Mouse (Mus musculus) heart, embryonic 14.5 days (tissue): Measurements from ENCODE around the gene Zfp800. TPM values are rescaled to one million over a fixed set of nuclear protein-coding genes. Genes with fewer than 3 reads are reported as not detected.

Source experiments
- ATAC-seq: fragments of 200-750 bp; cut with Nextera tagmentation; 2 replicates; pipeline ENCODE4 v1.8.0; 2017; ENCODE audit warnings: low read depth, moderate TSS enrichment; ENCODE audit not compliant: insufficient number of reproducible peaks, insufficient read depth, low FRiP score
- H3K27ac ChIP-seq, 2 experiments: fragments of 200-500 bp in 1 of 2; fragments of 300-500 bp in 1 of 2; sonication (generic) in 1 of 2; replicated peaks in 1 of 2; 2 replicates each; pipeline ENCODE4 v1.5.1; 2012 to 2014; ENCODE audit warnings: low read depth in 2 of 2, low read length in 2 of 2, control low read depth in 1 of 2, mild to moderate bottlenecking in 1 of 2, mixed read lengths in 1 of 2; ENCODE audit not compliant: control insufficient read depth in 1 of 2, insufficient read depth in 1 of 2
- H3K27me3 ChIP-seq: fragments of 300-500 bp; sonication (generic); 2 replicates; pipeline ENCODE4 v1.6.1; 2014; ENCODE audit warnings: mild to moderate bottlenecking, low read length, control low read depth; ENCODE audit not compliant: control insufficient read depth, insufficient read depth
- H3K36me3 ChIP-seq: fragments of 300-500 bp; sonication (generic); 2 replicates; pipeline ENCODE4 v1.6.1; 2014; ENCODE audit warnings: mild to moderate bottlenecking, control low read depth, low read length, mixed read lengths; ENCODE audit not compliant: control insufficient read depth, insufficient read depth
- H3K4me1 ChIP-seq, 2 experiments: fragments of 200-500 bp in 1 of 2; fragments of 300-500 bp in 1 of 2; sonication (generic) in 1 of 2; 2 replicates each; pipeline ENCODE4 v1.6.1; 2012 to 2014; ENCODE audit warnings: low read length in 2 of 2, control low read depth in 1 of 2, mixed read lengths in 1 of 2; ENCODE audit not compliant: control insufficient read depth in 2 of 2, insufficient read depth in 2 of 2
- H3K4me2 ChIP-seq: fragments of 300-500 bp; sonication (generic); 2 replicates; pipeline ENCODE4 v1.6.1; 2014; ENCODE audit warnings: mild to moderate bottlenecking, low read length
- H3K4me3 ChIP-seq, 2 experiments: fragments of 200-500 bp in 1 of 2; fragments of 300-500 bp in 1 of 2; sonication (generic) in 1 of 2; 2 replicates each; pipeline ENCODE4 v1.5.1; 2012 to 2014; ENCODE audit warnings: low read length in 2 of 2, mild to moderate bottlenecking in 2 of 2, control low read depth in 1 of 2, low read depth in 1 of 2, moderate library complexity in 1 of 2; ENCODE audit not compliant: control insufficient read depth in 1 of 2, insufficient read depth in 1 of 2
- H3K9ac ChIP-seq: fragments of 300-500 bp; sonication (generic); 2 replicates; pipeline ENCODE4 v1.6.1; 2014; ENCODE audit warnings: mild to moderate bottlenecking, low read length
- H3K9me3 ChIP-seq: fragments of 300-500 bp; sonication (generic); 2 replicates; pipeline ENCODE4 v1.6.1; 2016; ENCODE audit warnings: low read length, control low read depth; ENCODE audit not compliant: control insufficient read depth
- WGBS: fragments of 180-500 bp; shearing (Covaris S2); extraction: QIAGEN DNeasy Blood & Tissue Kit; methylation state at CpG from one replicate; pipeline ENCODE4 v1.1.7; 2014; 5-methylcytosine and 5-hydroxymethylcytosine counted together
- polyA plus RNA-seq: library from polyadenylated mRNA; unstranded; fragments of >200 nt; fragmentation: Nextera tagmentation; extraction: Ambion mirVana; gene quantifications from 2 replicates; pipeline ENCODE4 v1.2.1, GENCODE M21; 2014

Gene Zfp800
- polyA plus RNA-seq, 1 experiment from 2014 or later, result 15.6 TPM

- Histone ChIP-seq H3K4me3 (no peak overlapping the region), H3K4me1 (no peaks in the 10 kb centered on the region), H3K27ac (no peak overlapping the region), H3K9me3 (no peaks in the 10 kb centered on the region), H3K9ac (no peak overlapping the region), H3K36me3 (no peaks in the 10 kb centered on the region), H3K27me3 (no peaks in the 10 kb centered on the region), H3K4me2 (no peak overlapping the region)
- no peak for ATAC-seq
These were observed 52.1 kb downstream of the Zfp800 start for GRCm38 (mm10) chr6:28345677-28346076.

GRCm38 (mm10) chr6:28345181-28345580 is 52.6 kb downstream of the Zfp800 start:
- no peaks in the 10 kb centered on the region for H3K4me1 ChIP-seq
- no peaks in the 10 kb centered on the region for H3K36me3 ChIP-seq
- no peak overlapping the region for H3K9ac ChIP-seq
- H3K4me3 ChIP-seq, result no peak overlapping the region
- H3K27me3 ChIP-seq, result no peaks in the 10 kb centered on the region
- ATAC-seq, result no peak
- no peak overlapping the region for H3K4me2 ChIP-seq
- H3K27ac ChIP-seq, result no peak overlapping the region
- H3K9me3 ChIP-seq, result no peaks in the 10 kb centered on the region
- 44% methylated on average over 7 of the region's 7 CpGs for WGBS

- no peaks in the 10 kb centered on the region for H3K9me3 ChIP-seq
- WGBS, result 69% methylated on average over 5 of the region's 5 CpGs
- H3K4me1 ChIP-seq, result no peaks in the 10 kb centered on the region
- H3K27me3 ChIP-seq, result no peaks in the 10 kb centered on the region
- ATAC-seq, result no peak
- H3K4me3 ChIP-seq, result no peak overlapping the region
- H3K4me2 ChIP-seq, result no peak overlapping the region
- H3K36me3 ChIP-seq, result no peaks in the 10 kb centered on the region
- no peak overlapping the region for H3K27ac ChIP-seq
- no peak overlapping the region for H3K9ac ChIP-seq
These were observed 54.9 kb downstream of the Zfp800 start for GRCm38 (mm10) chr6:28342863-28343262.

- ATAC-seq, result no peak
- no peak overlapping the region for H3K4me2 ChIP-seq
- H3K36me3 ChIP-seq, result no peaks in the 10 kb centered on the region
- no peaks in the 10 kb centered on the region for H3K9me3 ChIP-seq
- H3K27ac ChIP-seq, result no peak overlapping the region
- 86% methylated on average over 4 of the region's 4 CpGs for WGBS
- H3K4me1 ChIP-seq, result no peaks in the 10 kb centered on the region
- no peaks in the 10 kb centered on the region for H3K27me3 ChIP-seq
- no peak overlapping the region for H3K9ac ChIP-seq
- H3K4me3 ChIP-seq, result no peak overlapping the region
These were observed 56.6 kb downstream of the Zfp800 start for GRCm38 (mm10) chr6:28341174-28341573.

GRCm38 (mm10) chr6:28339410-28339809 is 58.4 kb downstream of the Zfp800 start:
- Histone ChIP-seq H3K27ac (no peak overlapping the region), H3K27me3 (no peaks in the 10 kb centered on the region), H3K4me3 (no peak overlapping the region), H3K4me2 (no peak overlapping the region), H3K36me3 (no peaks in the 10 kb centered on the region), H3K9ac (no peak overlapping the region), H3K4me1 (no peaks in the 10 kb centered on the region), H3K9me3 (no peaks in the 10 kb centered on the region)
- ATAC-seq, result no peak
- 82% methylated on average over 5 of the region's 5 CpGs for WGBS

- no peaks in the 10 kb centered on the region for H3K36me3 ChIP-seq
- no peak overlapping the region for H3K27ac ChIP-seq
- no peak overlapping the region for H3K4me2 ChIP-seq
- no peak overlapping the region for H3K9ac ChIP-seq
- H3K27me3 ChIP-seq, result no peaks in the 10 kb centered on the region
- WGBS, result 77% methylated on average over 5 of the region's 5 CpGs
- no peaks in the 10 kb centered on the region for H3K9me3 ChIP-seq
- H3K4me1 ChIP-seq, result no peaks in the 10 kb centered on the region
- no peak for ATAC-seq
- H3K4me3 ChIP-seq, result no peak overlapping the region
These were observed 64.1 kb downstream of the Zfp800 start for GRCm38 (mm10) chr6:28333696-28334095.

- ATAC-seq, result no peak
- H3K4me2 ChIP-seq, result no peak overlapping the region
- H3K9me3 ChIP-seq, result no peaks in the 10 kb centered on the region
These were observed 65.3 kb downstream of the Zfp800 start for GRCm38 (mm10) chr6:28332546-28332945.

GRCm38 (mm10) chr6:28329815-28330214 is 68.0 kb downstream of the Zfp800 start:
- Histone ChIP-seq H3K4me2 (no peak overlapping the region), H3K9me3 (no peaks in the 10 kb centered on the region), H3K27me3 (no peaks in the 10 kb centered on the region), H3K36me3 (no peaks in the 10 kb centered on the region), H3K4me3 (no peak overlapping the region), H3K4me1 (no peaks in the 10 kb centered on the region), H3K9ac (no peak overlapping the region), H3K27ac (no peak overlapping the region)
- WGBS, result 58% methylated on average over 6 of the region's 6 CpGs
- no peak for ATAC-seq

More at GRCm38 (mm10) chr6:28332546-28332945, 65.3 kb downstream of the Zfp800 start:
- H3K4me3 ChIP-seq, result no peak overlapping the region
- no peak overlapping the region for H3K27ac ChIP-seq
- 79% methylated on average over 3 of the region's 3 CpGs for WGBS
- H3K27me3 ChIP-seq, result no peaks in the 10 kb centered on the region
- H3K9ac ChIP-seq, result no peak overlapping the region
- no peaks in the 10 kb centered on the region for H3K4me1 ChIP-seq
- no peaks in the 10 kb centered on the region for H3K36me3 ChIP-seq
